Mouse (Mus musculus): ENCODE measurements around the gene Tnfrsf25. TPM values are rescaled to one million over a fixed set of nuclear protein-coding genes. Genes with fewer than 3 reads are reported as not detected.

The Tnfrsf25 gene
- polyA plus RNA-seq, 1 experiment from 2014 or later, result 0.66 TPM

DNA sequence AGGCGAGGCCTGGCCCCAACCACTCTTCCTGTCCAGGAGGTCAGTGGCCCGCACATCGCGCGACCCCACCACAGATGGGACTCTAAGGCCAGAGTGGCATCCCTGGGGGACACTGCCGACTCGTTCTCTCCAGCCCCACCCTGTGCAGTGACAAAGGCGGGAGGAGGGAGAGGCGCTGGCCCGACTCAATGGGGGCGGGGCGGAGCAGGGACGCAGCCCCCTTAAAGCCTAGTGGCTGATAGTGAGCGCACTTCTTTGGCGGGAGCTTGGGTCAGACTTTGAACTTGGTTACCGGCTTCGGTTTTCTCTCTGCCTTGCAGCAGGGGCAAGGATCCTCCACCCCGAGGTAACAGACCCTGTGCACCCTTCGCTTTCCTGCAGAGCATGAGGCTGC is 43.5 kb downstream of the Tnfrsf25 start:
- no peak for ATAC-seq (ENCODE audit: low FRiP score)
- Histone ChIP-seq H3K9me3 (no peaks in the 10 kb centered on the region), H3K27ac (no peak overlapping the region), H3K36me3 (replicated peaks) (no peaks in the 10 kb centered on the region), H3K9ac (no peak overlapping the region), H3K4me1 (peaks cover 14% of the 10 kb centered on the region), H3K4me2 (peak overlapping the region; percentile 15; the same call in 1 of the 2 replicates), H3K27me3 (peaks cover 92% of the 10 kb centered on the region), H3K4me3 (replicated peaks) (0 out of 2 replicates have a peak overlapping the region, but pooled peaks have one; percentile 14)
- 0% methylated on average over 19 of the region's 19 CpGs for WGBS

DNA sequence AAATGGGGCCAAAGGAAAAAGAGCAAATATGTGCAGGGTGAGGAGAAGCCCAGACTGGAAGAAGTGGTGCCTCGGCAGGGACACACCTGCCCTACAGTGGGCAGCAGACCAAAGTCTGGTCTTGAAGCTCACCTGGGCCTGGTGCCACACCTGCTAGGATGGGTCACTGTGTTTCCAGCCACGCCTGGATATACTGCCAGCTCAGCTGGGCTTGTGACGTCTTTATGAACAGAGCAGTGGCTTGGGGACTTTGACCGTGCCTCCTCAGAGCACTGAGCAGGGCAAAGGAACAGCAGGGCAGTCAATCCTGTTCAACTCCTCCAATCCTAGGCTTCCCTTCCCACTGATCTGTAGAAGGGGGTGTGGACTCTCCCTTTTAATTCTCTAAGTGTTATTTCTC is 45.0 kb downstream of the Tnfrsf25 start:
- Histone ChIP-seq H3K36me3 (replicated peaks) (no peaks in the 10 kb centered on the region), H3K27me3 (peaks cover 80% of the 10 kb centered on the region), H3K4me2 (no peak overlapping the region), H3K9ac (no peak overlapping the region), H3K27ac (no peak overlapping the region), H3K4me1 (peaks cover 14% of the 10 kb centered on the region), H3K4me3 (replicated peaks) (no peak overlapping the region), H3K9me3 (no peaks in the 10 kb centered on the region)
- ATAC-seq (ENCODE audit: low FRiP score), result no peak
- WGBS, result 26% methylated on average over 4 of the region's 4 CpGs

DNA sequence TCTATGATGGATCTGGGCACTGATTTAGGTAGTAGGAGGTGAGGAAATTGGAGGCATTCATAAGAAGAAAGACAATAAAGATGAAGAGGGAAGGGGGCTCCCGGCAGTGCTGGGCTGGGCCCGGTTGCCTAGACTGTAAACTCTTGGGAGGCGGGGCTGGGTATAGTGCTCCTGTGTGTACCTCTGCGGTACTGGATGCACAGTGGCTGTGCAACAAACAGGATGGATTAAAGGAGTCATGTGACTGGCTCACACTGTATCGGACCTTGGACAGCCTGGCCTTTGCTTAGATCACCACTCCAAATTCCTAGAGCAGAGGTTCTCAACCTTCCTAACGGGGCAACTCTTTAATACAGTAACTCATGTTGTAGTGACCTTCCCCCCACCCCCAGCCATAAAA is 45.9 kb downstream of the Tnfrsf25 start:
- Histone ChIP-seq H3K9me3 (no peaks in the 10 kb centered on the region), H3K4me3 (replicated peaks) (no peak overlapping the region), H3K4me2 (no peak overlapping the region), H3K27ac (no peak overlapping the region), H3K9ac (no peak overlapping the region), H3K36me3 (replicated peaks) (no peaks in the 10 kb centered on the region), H3K27me3 (peaks cover 75% of the 10 kb centered on the region), H3K4me1 (peaks cover 14% of the 10 kb centered on the region)
- ATAC-seq (ENCODE audit: low FRiP score), result no peak
- WGBS, result 78% methylated on average over 6 of the region's 6 CpGs

DNA sequence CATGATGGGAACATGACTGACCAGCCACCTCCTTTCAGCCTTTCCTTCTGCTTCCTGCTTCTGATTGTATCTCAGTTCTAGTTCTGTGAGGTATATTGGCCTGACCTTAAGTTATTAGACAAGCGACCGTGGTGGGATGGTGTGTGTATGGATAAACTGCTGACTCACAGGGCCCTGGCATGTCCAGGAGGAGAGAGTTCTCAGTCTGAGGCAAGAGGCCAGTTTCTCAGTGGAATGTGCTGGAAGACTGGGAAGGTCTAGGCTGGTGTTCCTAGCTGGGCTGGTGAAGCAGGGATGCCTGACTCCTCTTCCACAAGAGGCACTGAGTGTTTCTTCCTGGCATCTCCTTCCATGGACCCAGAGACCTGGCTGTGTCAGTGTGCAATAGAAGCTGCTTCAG is 47.0 kb downstream of the Tnfrsf25 start:
- Histone ChIP-seq H3K4me2 (no peak overlapping the region), H3K36me3 (replicated peaks) (no peaks in the 10 kb centered on the region), H3K9ac (no peak overlapping the region), H3K4me3 (replicated peaks) (no peak overlapping the region), H3K9me3 (no peaks in the 10 kb centered on the region), H3K27ac (no peak overlapping the region), H3K4me1 (peaks cover 14% of the 10 kb centered on the region), H3K27me3 (peaks cover 64% of the 10 kb centered on the region)
- 91% methylated on average over 2 of the region's 2 CpGs for WGBS
- no peak for ATAC-seq (ENCODE audit: low FRiP score)

DNA sequence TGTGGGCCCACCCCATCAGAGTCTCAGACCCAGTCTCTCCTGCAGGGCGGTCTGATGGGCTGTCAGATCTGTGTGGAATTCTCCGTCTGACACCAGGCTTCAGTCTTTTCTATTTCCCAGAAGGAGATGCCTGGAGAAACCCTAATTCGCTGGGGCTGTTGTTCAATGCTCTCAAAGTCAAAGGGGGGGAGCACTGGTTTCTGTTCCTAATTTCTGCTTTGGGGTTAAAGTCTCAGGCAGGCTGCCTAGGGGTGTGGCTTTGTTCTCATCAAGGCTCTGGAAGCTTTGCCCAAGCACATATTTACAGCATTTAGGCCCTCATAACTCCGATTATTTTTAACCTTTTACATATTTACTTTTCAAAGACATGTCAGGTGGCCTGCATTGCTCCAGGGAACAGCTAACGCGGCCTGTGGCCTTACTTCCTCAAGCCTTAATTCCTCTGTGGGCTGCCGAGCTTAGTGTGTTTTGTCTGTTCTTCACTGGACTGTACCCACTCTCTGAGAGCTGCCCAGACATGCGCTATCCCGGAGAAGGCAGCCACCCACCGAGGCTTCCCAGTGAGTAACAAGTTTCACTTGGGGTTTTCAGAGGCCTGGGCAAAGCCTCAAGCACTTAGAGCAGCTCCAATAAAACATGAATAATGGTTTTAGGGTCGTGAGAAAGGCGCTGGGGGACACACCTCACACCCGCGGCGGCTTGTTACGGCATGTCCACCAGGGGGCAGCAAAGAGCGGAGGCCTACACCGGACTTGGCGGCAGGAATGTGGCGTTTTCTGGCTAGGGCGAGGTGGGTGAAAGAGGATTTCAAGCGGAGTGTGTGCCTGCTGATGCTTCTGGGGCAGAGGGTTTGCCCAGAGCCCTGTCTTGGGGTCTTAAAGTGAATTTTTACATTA is 49.5 kb downstream of the Tnfrsf25 start:
- WGBS, result 27% methylated on average over 22 of the region's 22 CpGs
- no peaks in the 10 kb centered on the region for H3K36me3 ChIP-seq (replicated peaks)
- peaks cover 57% of the 10 kb centered on the region for H3K27me3 ChIP-seq
- H3K27ac ChIP-seq, result no peak overlapping the region
- H3K4me1 ChIP-seq, result no peaks in the 10 kb centered on the region
- no peak for ATAC-seq (ENCODE audit: low FRiP score)
- H3K9me3 ChIP-seq, result no peaks in the 10 kb centered on the region
- H3K4me2 ChIP-seq, result no peak overlapping the region
- H3K4me3 ChIP-seq (replicated peaks), result no peak overlapping the region
- no peak overlapping the region for H3K9ac ChIP-seq

DNA sequence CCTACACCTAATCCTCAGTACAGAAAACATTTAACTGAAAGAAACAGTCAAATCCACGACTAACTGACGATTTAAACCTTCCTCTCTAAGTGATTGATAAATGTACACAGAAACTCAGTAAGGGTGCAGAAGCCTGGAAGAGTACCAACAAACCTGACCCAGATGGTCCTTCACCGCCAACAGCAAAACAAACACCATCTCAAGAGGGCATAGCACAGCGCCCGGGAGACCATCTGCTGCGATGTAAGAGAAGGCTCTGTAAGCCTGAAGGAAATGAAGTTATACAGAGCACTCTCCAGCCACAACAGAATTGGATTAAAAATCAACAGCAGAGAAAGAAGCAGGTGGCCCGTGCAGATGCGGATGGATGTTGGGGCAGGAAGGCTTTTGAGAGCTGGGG is 52.3 kb downstream of the Tnfrsf25 start:
- 59% methylated on average over 8 of the region's 8 CpGs for WGBS
- ATAC-seq (ENCODE audit: low FRiP score), result no peak
- H3K4me3 ChIP-seq (replicated peaks), result no peak overlapping the region

DNA sequence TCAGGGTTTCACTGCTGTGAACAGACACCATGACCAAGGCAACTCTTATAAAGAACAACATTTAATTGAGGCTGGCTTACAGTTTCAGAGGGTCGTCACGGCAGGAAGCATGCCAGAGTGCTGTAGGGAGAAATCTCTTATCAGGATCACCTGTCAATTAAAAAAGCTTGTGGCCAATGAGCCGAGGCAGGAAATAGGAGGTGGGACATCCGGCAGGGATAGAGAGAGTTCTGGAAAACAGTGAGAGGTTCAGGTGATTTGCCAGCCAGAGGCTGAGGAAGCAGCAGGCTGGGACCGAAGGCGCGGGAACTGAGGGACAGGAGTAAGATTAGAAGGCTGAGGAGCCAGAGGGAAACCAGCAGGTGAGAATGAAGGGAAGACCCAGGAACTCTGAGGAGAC is 53.4 kb downstream of the Tnfrsf25 start:
- no peak for ATAC-seq (ENCODE audit: low FRiP score)
- no peak overlapping the region for H3K4me3 ChIP-seq (replicated peaks)
- H3K9me3 ChIP-seq, result peaks cover 3% of the 10 kb centered on the region; the same call in 1 of the 2 replicates
- no peak overlapping the region for H3K4me2 ChIP-seq
- no peaks in the 10 kb centered on the region for H3K4me1 ChIP-seq
- H3K36me3 ChIP-seq (replicated peaks), result no peaks in the 10 kb centered on the region
- H3K27ac ChIP-seq, result no peak overlapping the region
- no peak overlapping the region for H3K9ac ChIP-seq
- 85% methylated on average over 7 of the region's 7 CpGs for WGBS
- peaks cover 43% of the 10 kb centered on the region for H3K27me3 ChIP-seq

More for the DNA sequence above, 52.3 kb downstream of the Tnfrsf25 start:
- no peaks in the 10 kb centered on the region for H3K4me1 ChIP-seq
- peaks cover 40% of the 10 kb centered on the region for H3K27me3 ChIP-seq
- H3K9ac ChIP-seq, result no peak overlapping the region
- H3K9me3 ChIP-seq, result peaks cover 3% of the 10 kb centered on the region; the same call in 1 of the 2 replicates
- no peak overlapping the region for H3K4me2 ChIP-seq
- no peaks in the 10 kb centered on the region for H3K36me3 ChIP-seq (replicated peaks)
- H3K27ac ChIP-seq, result 0 out of 2 replicates have a peak overlapping the region, but pooled peaks have one; percentile 25

Other genes with a start within 250 kb of the Tnfrsf25 start
- gene Dnajc11, start 182.2 kb upstream of the Tnfrsf25 start, polyA plus RNA-seq (2016; fragmentation: Nextera tagmentation; extraction: Ambion mirVana), result 83.9 and 89.0 TPM in 2 replicates
- gene Thap3, start 126.9 kb upstream of the Tnfrsf25 start, polyA plus RNA-seq (2016; fragmentation: Nextera tagmentation; extraction: Ambion mirVana), result 33.9 and 38.6 TPM in 2 replicates
- gene Phf13, start 119.7 kb upstream of the Tnfrsf25 start, polyA plus RNA-seq (2016; fragmentation: Nextera tagmentation; extraction: Ambion mirVana), result 24.4 and 27.4 TPM in 2 replicates
- 5.3 and 5.5 TPM in 2 replicates for gene Klhl21, start 107.1 kb upstream of the Tnfrsf25 start, polyA plus RNA-seq (2016; fragmentation: Nextera tagmentation; extraction: Ambion mirVana)
- 23.7 and 24.2 TPM in 2 replicates for gene Zbtb48, start 88.3 kb upstream of the Tnfrsf25 start, polyA plus RNA-seq (2016; fragmentation: Nextera tagmentation; extraction: Ambion mirVana)
- gene Tas1r1, start 77.4 kb upstream of the Tnfrsf25 start, polyA plus RNA-seq (2016; fragmentation: Nextera tagmentation; extraction: Ambion mirVana), result 0.55 and 0.78 TPM in 2 replicates
- gene Nol9, start 76.6 kb upstream of the Tnfrsf25 start, polyA plus RNA-seq (2016; fragmentation: Nextera tagmentation; extraction: Ambion mirVana), result 33.3 and 34.1 TPM in 2 replicates
- gene Plekhg5, start 43.4 kb upstream of the Tnfrsf25 start, polyA plus RNA-seq (2016; fragmentation: Nextera tagmentation; extraction: Ambion mirVana), result 9.5 and 10.8 TPM in 2 replicates
- 1.8 and 2.1 TPM in 2 replicates for gene Espn, start 36.4 kb downstream of the Tnfrsf25 start, polyA plus RNA-seq (2016; fragmentation: Nextera tagmentation; extraction: Ambion mirVana)
- not detected in 2 replicates for gene Hes2, start 42.9 kb downstream of the Tnfrsf25 start, polyA plus RNA-seq (2016; fragmentation: Nextera tagmentation; extraction: Ambion mirVana)
- gene Acot7, start 62.2 kb downstream of the Tnfrsf25 start, polyA plus RNA-seq (2016; fragmentation: Nextera tagmentation; extraction: Ambion mirVana), result 85.9 and 86.7 TPM in 2 replicates
- gene Gpr153, start 158.3 kb downstream of the Tnfrsf25 start, polyA plus RNA-seq (2016; fragmentation: Nextera tagmentation; extraction: Ambion mirVana), result 5.8 and 6.9 TPM in 2 replicates
- 0.43 and 0.46 TPM in 2 replicates for gene Hes3, start 175.7 kb downstream of the Tnfrsf25 start, polyA plus RNA-seq (2016; fragmentation: Nextera tagmentation; extraction: Ambion mirVana)
- 20.3 and 21.3 TPM in 2 replicates for gene Icmt, start 181.3 kb downstream of the Tnfrsf25 start, polyA plus RNA-seq (2016; fragmentation: Nextera tagmentation; extraction: Ambion mirVana)
- gene Rnf207, start 203.1 kb downstream of the Tnfrsf25 start, polyA plus RNA-seq (2016; fragmentation: Nextera tagmentation; extraction: Ambion mirVana), result 1.5 and 2.7 TPM in 2 replicates
- 319 and 331 TPM in 2 replicates for gene Rpl22, start 209.8 kb downstream of the Tnfrsf25 start, polyA plus RNA-seq (2016; fragmentation: Nextera tagmentation; extraction: Ambion mirVana)
- gene Chd5, start 222.7 kb downstream of the Tnfrsf25 start, polyA plus RNA-seq (2016; fragmentation: Nextera tagmentation; extraction: Ambion mirVana), result 6.8 and 7.4 TPM in 2 replicates